Mouse (Mus musculus) left cerebral cortex, postnatal 4 days (tissue): ENCODE measurements around the gene Fam133b. TPM values are rescaled to one million over a fixed set of nuclear protein-coding genes. Genes with fewer than 3 reads are reported as not detected.
"Not testable (repeated sequence)": the region's sequence is repeated elsewhere in the genome, so short reads cannot be mapped to it uniquely, and the experiment has no call there.

Source experiments
- DNase-seq: peaks from one replicate; pipeline ENCODE4 v3.0.0-alpha.2; 2022
- intact Hi-C: fragments of 180-260 bp; cut with DNase I; formaldehyde crosslinking; loops from one replicate; pipeline ENCODE4 v1.15.1; 2025
- total RNA-seq, 2 experiments: library from RNA; stranded (reverse); gene quantifications; 2 replicates each; pipeline ENCODE4 v1.2.3; 2021

Fam133b gene
- total RNA-seq, 2 experiments from 2014 or later: 42.1 to 50.1 TPM

DNA sequence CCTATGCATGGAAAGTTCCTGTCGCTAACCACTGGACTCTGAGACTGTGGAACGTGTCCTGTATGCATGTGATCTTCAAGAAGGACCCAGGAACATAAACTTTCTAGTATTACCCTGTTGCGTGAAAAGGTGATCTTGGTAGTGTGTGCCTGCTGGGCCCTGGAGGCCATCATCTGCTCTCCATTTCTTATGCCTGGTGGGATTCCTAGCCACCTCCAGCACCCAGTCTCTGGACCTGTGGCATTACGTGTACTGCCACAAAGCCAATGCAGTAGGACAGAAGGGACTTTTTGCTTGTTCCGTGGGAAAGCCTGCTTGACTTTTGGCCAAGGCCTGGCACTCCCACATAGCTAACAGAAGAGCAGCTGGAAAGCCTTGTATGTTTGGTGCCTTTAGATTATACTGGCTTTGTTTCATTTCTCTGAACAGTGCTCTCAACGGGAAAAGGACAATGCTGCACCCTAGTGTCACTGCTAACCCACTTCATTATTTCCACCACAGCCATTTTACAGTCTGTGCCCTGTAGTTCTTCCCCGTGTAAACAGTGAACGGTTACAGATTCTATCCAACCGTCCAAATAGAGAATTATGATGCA is 27.1 kb upstream of the Fam133b start:
- intact Hi-C loops: loop anchor here (10.0 kb wide), 1 partner anchor 372 kb away; no protein-coding TSS in a partner anchor

DNA sequence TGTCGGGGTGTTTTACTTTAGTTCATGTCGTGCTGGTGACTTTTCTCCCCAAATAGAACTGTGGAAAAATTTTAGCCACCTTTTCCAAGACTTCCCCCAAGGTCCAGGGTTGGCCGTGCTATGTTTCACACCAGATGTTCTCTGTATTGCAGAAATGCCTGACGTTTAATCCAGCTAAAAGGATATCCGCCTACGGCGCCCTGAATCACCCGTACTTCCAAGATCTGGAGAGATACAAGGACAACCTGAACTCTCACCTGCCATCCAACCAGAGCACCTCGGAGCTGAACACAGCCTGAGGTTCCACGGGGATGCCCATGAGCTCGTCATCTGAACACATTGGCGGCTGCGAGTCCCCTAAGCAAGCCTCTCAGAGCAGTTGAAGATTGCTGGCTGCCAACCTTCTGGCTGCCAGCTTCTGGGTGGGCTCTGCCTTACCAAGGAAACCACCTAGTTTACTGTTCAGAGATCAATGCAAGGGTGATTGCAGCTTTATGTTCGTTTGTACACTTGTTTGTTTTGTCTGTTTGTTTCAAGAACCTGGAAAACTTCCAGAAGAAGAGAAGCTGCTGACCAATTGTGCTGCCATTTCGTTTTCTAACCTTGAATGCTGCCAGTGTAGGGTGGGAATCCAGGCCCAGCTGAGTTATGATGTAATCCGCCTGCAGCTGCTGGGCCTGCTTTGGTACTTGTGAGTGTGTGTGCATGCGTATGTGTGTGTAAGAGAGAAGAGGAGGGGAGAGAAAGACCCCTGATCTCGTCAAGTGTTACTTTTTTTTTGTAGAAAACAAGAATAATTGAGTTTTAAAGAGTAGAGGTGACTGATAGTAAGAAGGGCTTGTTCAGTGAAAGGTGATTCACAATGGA is 22.9 kb upstream of the Fam133b start:
- intact Hi-C loops: no loop called here
- no peak for DNase-seq

More for the DNA sequence above, 27.1 kb upstream of the Fam133b start:
- DNase-seq: peak; percentile 67

DNA sequence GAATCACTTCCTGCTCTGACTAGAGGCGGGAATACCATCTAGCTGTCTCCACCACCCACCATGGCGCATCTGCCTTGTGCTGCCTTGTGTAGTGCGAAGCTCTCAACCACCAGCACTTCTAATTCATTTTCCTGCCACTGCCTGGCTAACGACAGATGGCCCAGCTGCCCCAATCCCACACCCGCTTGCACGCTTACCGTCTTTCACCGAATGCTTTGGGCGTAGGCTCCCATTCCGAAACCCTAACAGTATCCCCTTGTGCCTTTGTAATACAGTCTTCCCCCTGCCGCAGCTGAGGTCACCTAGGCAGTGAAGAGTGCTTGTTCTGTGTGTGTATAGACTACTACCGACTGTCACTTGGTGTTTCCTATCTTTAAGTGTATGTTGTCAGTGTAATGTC is 21.9 kb upstream of the Fam133b start:
- intact Hi-C loops: no loop called here

DNA sequence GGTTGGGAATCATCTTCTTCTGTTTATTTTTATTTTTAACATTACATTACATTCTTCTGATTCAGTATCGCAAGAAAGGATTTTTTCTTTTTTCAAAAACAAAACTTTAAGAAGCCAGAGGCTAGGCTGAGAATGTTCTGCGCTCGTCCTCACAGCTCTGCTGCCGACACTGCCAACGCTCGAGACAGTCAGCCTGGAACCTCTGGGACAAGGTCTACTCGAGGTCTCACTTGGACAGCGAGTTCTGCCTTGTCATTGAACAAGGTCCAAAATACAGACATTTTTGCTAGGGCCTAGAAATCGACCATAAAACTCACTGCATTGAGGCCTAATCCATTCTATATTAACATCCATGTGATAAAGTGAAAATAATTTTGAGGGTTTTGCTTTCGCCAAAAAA is 20.8 kb upstream of the Fam133b start:
- intact Hi-C loops: no loop called here
- no peak for DNase-seq

More for the DNA sequence above, 21.9 kb upstream of the Fam133b start:
- DNase-seq: no peak

DNA sequence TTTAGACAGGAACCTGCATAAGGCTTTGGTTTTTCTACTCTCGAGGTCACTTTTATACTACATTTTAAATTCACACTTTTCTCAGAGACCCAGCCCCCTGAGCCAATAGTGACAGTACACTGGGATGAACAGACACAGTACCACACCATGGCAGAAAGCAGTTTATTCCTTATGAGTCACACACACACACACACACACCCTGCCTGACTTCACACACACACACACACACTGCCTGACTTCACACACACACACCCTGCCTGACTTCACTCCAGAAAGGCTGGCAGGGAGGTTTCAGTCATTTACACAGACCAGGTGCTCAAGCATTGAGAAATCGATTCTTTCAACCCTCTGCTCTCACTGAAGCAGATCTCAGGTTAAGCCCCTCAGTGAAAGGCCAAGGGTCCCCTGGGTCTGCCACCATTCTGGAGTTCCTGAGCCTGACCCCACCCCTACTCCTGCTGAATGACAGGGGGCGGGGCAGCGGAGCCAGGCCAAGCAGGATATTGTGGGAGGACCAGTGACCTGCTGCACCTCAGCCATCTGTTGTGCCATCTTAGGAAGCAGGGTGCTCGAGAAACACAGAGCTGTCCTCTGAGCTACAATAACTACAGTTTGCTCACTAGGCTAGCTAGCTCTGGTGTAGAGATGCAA is 16.5 kb upstream of the Fam133b start:
- DNase-seq: peak; percentile 22
- intact Hi-C loops: no loop called here

DNA sequence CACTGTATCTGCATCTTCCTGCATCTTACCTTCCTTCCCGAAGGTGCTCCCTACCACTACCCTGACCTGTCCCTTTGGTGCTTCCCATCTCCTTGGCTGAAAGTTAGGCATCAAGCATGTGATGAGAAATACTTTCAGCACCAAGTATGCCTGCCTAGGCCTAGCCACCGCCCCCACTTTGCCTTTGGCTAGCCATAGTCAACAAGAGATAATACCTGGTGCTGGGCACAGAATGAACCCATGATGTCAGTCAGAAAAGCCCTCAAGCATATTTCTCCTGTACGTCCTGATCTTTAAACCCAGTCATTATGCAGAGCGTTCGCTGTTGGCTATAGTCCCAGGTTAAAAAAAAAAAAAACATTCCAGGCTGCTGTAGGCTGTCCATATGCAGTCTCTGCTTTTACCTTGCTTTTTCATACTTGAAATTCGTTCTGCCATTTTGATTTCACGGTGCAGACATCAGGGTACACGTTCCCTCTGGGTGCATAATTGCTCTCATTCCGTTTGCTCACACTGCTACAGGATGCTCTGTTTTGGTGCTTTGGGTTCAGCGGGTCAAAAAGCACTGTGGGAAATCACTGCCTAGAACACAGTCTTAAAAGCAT is 13.9 kb upstream of the Fam133b start:
- no peak for DNase-seq
- intact Hi-C loops: no loop called here

DNA sequence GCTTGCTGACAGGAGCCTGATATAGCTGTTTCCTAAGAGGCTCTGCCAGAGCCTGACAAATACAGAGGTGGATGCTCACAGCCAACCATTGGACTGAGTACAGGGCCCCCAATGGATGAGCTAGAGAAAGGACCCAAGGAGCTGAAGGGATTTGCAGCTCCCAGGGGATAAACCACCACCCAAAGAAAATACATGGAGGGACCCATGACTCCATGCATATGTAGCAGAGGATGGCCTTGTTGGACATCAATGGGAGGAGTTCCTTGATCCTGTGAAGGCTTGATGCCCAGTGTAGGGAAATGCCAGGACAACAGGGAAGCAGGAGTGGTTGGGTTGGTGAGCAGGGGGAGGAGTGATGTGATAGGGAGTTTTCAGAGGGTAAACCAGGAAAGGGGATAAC is 11.6 kb upstream of the Fam133b start:
- DNase-seq, intact Hi-C loops: not testable (repeated sequence)

DNA sequence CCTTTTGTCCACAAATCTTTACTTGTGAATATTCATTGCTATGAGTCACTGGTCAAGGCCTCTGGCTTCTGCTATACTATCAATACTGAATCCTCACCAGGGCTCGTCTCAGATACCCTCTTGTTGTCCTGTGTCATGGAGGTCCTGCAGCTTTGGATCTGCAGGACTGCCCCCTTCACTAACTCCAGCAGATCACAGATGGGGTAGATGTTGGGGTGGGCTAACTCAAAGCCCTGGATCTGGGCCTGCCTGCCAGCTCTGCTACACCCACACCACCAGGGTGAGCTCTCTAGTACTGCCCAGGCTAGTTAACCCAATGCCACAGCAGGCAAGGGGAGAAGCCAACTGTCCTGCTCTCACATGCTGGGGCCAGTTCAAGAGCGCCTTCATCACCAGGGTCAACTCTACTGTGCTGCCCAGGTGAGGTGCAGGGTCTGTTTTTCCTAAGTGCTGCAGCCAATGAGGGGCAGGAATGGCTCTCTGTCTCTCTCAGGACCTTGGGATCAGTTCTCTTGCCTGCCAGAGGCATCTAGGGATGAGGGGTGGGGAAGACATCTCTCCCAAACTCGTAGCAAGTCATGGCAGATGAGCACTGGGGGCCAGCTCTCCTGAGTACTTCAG is 6.9 kb upstream of the Fam133b start:
- intact Hi-C loops: no loop called here
- no peak for DNase-seq

DNA sequence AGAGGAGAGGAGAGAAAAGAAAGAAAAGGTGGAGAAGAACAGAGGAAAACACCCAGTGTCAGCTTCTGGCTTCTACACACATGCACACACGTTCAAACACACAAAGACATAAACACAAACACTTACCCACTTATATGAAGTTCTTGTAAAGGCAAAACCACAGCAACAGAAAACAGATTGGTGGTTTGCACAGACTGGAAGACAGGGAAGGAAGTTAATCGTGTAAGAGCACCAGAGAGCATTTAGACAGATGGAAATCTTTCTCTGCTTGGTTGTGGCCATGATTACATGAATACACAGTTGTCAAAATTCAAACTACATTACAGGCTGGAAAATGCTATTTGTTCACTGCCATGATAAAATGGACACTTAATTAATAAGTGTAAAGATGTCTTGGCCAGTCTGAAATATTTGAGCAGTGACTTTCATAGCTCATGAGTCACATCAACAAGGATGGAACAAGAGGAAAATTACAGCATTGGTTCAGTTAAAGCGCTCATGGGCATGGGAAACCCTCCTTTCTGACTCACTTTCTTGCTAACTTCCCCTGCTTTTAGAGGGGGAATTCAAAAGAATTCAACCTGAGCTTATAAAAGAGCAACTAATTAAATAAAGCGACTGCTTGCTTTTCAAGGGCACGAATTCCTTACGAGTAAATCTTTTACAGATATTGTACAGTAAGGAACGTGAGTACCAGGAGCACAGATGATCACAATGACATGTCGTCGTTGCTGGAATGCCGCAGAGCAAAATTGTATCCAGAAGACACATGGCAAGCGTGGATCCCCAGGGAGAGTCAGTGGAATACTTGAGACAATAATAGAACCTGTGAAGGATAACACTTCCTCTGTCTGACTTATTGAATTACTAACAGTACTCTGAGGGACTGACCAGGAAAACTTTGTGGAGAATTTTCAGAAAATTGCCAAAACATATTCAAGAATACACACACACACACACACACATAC is 4.8 kb upstream of the Fam133b start:
- no peak for DNase-seq
- intact Hi-C loops: no loop called here

DNA sequence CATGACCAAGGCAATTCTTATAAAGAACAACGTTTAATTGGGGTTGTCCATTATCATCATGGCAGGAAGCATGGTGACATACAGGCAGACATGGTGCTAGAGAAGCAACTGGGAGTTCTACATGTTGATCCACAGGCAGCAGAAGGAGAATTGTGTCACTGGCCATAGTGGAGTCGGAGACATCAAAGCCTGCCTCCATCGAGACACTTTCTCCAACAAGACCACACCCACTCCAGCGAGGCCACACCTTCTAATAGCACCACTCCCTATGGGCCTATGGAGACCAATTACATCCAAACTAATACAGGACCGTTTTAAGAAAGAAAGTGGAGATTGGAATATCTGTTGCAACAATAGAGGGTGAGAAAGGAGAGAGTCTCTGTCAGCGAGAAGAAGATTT is 1.8 kb upstream of the Fam133b start:
- intact Hi-C loops: no loop called here
- DNase-seq: no peak

DNA sequence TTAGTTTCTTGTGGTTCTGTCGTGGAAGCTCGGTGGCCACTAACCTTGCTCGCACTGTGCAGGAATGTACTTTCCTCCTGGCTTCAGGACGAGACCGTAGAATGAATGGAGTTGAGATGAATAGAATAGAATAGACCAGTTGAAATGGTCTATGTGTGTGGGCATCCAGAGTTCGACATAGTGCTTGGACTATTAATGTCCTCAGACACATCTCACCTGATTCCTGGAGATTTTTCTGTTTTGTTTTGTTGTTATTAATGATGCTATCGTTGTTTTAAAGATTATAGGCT is 792 bp downstream of the Fam133b start:
- intact Hi-C loops: no loop called here
- DNase-seq: no peak

DNA sequence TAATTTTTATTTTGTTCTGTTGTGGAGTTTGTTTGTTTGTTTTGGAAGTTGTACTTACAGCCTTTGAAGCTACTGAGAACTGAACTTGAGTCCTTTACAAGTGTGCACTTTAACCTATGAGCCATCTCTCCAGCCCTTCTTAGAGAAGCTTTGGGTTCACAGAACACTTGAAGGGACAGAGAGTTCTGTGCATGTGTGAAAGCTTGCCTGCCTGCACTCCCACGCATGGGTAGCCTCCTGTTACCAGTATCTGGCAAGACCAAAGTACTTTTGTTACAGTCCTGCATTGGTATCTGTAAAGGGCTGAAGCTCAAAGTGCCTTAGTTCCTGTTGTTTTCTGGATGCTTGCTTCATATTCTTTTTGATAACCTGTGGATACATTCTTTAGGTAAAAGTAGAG is 2.6 kb downstream of the Fam133b start:
- no peak for DNase-seq
- intact Hi-C loops: no loop called here

DNA sequence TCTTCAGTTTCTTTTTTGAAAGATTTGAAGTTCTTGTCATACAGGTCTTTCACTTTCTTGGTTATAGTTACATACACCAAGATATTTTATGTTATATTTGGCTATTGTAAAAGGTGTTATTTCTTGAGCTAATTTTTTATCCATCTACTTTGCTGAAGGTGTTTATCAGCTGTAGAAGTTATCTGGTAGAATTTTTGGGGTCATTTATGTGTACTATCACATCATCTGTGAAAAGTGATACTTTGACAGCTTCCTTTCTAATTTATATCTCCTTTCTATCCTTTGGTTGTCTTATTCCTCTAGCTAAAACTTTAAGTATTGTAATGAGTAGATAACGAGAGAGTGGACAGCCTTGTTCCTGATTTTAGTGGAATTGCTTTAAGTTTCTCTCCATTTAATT is 7.8 kb downstream of the Fam133b start:
- intact Hi-C loops: no loop called here
- no peak for DNase-seq

DNA sequence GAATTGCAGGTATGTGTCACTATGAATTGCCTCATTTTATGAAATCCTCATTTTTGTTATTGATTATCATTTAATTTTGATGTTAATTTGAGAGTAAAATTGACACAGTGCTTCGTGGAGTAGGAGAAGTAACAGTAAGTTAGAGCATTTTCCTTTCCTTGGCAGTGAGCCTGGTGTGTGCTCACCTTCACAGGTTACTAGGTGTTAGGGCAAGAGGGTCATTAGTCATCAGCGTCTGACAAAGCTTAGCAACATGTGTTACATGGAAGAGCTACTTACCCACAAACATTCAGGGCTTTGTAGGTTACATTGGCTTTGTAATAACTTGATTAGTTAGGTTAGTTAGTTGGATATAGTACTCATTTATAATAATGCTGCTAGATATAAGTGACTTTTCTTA is 10.6 kb downstream of the Fam133b start:
- intact Hi-C loops: no loop called here
- DNase-seq: no peak

DNA sequence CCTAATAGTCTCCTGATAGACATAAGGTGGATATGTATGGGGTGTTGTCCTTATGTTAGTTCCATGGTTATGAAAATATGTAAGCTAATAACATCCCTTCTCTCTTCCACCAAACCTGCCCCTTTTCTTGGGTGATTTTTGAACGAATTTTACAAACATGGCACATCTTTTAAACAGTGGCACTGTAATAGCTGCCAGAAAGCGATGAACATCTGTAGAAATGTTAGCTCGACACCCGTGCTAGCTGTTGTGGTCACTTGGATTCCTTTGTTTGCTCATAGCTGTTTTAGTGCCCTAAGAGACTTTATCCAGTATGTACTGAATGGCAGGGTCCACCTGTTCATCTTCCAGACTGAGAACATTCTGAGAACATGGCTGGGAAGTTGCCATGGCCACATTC is 27.6 kb downstream of the Fam133b start, which contains the start of gene 1700109H08Rik:
Gene 1700109H08Rik, plus strand, starts transcription at position 301 of the 400 bp plus-strand sequence.
- no peak for DNase-seq
- intact Hi-C loops: no loop called here

DNA sequence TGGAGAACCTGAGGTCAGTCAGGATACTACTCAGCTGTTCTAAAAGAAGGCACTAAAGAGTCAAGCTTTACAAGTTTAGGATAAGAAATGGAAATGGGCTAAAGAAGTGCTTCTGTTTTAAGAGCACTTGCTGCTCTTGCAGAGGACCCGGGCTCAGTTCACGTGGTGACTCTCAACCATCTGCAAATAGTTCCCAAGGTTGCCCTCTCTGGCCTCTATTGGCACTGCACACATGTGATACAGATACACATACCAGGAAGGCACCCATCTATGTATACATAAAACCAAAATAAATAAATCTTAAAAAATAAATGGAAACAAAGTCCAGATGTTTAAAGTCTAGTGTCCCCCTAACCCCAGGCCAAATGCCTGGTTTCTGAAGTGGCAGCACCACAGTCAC is 31.2 kb downstream of the Fam133b start:
- DNase-seq: no peak
- intact Hi-C loops: no loop called here

DNA sequence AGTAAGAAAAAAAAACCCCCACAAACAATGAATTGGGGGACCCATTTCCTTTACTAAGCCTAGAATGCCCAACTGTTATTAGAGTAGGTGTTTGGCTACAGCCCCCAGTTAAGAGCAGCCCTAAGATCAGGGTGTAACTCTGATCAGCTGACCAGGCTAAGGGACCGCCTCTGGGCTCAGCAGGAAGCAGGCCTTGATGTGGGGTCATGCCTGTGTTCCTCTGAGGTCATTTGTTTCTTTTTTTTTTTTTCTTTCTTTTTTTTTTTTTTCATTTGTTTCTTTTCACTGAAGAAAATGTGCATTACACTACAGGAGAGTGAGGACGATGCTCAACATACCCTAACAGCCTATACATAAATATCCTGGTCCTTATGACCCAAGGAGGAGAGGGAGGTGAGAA is 34.3 kb downstream of the Fam133b start:
- intact Hi-C loops: no loop called here

DNA sequence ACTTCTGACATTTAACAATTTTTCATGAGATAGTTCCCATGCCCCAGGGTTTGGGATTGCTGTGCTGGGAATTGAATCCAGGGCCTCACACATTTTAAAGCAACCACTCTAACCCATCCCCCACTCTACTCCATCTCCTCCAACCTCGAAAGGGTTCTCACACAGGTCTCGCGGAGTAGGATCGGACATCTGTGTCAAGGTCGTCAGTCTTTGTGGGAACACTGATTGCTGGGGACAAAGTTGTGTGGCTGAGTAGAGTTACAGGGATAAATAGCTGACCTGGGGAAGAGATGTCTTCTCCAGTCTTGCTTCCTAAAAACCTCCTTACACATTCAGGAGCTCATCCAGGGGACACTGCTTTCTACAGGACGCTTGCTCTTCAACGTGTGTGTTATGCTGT is 35.4 kb downstream of the Fam133b start:
- no peak for DNase-seq
- intact Hi-C loops: no loop called here

More for the DNA sequence above, 34.3 kb downstream of the Fam133b start:
- DNase-seq: no peak

DNA sequence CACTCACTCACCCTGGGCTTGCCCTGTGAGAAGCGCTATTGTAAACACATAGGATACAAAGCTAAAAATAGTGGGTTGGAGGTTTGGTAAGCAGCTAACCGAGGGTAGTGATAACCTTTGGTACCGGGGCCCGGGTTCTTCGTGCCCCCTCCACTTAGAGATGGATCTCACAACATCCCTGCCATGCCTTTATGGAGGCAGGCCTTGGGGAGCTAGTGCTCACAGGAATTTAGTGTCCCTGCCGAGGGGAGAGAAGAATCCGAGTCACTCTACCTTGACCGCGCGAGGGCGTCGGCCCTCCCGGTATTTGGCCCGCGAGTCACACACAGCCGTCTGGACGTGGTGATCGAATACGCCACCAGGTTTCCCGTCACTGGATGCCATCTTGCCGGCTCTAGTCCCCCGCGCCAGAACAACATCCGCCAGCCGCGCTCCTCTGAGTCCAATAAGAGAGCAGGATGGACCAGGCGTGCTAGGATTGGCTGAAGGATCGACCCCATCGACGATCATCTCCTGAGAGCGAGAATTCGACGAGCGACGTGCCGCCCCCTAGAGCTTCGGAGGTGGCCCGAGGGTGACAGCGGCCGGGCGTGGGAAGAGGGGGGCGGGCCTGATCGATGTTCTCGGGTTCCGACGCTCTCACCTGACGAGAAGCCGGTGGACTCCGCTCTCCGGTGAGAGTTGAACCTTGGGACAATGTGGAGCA is 52.2 kb downstream of the Fam133b start, which contains the start of gene Pex1:
Gene Pex1, plus strand, starts transcription at position 374 of the 706 bp plus-strand sequence.
- peak; percentile 95 for DNase-seq

More for the DNA sequence above, 52.2 kb downstream of the Fam133b start, which contains the start of gene Pex1:
- intact Hi-C loops: no loop called here
